Mouse (Mus musculus) cerebral cortex, adult 2 months (tissue): Measurements from ENCODE around the gene Mgrn1.

Experiments
- WGBS: fragments of 180-500 bp; shearing (Covaris S2); methylation state at CpG from one replicate; pipeline ENCODE4 v1.1.7; 2018; 5-methylcytosine and 5-hydroxymethylcytosine counted together

The Mgrn1 gene

DNA sequence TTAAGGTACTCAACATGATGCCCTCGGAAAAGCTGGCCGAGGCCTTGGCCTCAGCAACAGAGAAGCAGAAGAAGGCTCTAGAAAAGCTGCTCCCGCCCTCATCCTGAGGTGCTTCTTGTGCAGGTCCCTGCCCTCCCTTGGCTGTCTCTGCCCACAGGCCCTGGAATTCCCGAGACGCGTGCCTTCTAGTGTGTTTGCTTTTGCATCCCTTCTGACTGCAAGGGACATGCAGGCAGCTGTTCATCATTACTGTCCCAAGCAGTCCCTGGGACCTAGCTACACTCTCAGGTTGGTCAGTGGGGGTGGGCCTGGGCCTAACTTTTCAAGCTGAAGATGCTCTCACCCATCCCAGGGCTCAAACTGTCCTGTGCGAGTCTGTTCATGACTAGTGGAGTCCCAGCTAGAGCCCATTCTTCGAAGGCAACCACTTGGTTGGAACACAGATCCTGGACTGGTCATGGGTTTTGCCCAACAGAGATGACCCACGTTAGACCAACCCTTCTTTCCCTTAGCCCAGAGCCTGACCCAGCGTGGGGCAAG lies 54.3 kb downstream of the Mgrn1 start:
- 82% methylated on average over 10 of the region's 10 CpGs for WGBS

DNA sequence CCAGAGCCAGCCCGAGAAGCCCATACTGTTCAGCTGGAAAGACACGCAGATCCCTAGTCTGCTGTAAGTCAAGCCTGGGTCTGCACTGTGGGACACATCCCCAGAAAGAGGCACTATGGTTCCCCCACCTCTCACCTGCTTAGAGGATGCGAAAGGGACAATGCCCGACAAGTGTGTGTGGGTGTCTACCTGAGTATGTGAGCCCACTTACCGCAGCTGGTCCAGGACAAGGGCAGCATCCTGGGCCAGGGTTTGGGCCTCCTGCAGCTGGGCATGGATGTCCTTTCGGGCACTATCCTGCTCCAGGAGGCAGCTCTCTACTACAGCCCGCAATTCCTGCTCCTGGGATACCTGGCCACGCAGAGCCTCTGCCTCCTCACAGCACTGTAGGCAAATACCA lies 56.8 kb downstream of the Mgrn1 start:
- WGBS: 89% methylated on average over 8 of the region's 8 CpGs

DNA sequence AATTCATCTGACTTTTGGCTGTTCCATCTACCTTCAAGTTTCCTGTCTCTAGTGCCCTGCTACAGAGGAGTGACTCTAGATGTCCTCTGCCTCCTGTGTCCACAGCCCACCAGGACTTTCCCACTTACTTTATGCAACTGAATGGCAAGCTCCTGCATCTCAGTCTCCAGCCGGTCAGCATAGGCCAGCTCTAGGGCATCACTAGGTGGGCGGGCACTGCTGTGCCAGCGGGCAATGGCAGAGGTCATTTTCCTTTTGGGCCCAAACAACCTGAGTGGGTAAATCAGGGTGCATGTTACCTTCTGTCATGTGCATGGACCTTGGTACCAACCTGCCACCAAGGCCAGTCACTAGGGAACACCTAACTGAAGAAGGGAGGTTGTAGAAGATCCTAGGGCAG lies 57.4 kb downstream of the Mgrn1 start:
- WGBS: 92% methylated on average over 3 of the region's 3 CpGs

DNA sequence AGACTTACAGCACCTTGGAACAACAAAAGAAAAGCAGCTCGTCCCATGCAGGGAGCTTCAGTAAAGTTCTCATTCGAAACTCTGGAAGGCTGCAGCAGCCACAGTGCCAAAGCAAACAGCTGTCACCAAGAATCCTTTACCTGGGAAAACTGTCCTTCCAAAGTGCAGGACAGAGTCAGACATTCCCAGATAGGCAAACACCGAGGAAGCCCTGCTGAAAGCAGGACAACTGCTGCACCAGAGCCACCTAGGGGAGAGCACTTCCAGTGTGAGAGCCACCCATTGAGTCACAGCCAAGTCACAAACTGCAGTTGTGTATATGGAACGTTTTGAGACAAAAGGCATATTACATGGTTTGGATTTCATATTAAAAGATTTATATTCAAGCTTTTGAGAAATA lies 59.4 kb downstream of the Mgrn1 start:
- WGBS: 57% methylated on average over 4 of the region's 4 CpGs

DNA sequence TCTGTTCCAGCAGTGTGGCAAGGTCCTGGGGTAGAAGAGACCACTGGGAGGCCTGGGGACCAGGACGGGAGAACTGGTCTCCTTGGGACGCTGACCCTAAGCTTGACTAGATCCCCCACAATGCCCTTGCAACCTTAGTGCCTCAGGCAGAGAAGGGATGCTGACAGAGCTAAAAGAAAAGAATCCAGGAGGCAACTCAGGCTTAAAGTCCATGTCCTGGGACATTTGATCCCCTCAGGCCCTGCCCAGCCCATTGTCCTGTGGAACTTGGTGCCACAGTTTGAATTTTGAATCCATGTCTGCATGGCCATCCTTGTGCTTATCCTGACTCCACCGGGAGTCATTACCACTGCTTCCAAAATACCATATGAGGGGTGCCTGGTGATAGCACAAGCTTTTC lies 60.1 kb downstream of the Mgrn1 start:
- 91% methylated on average over 3 of the region's 3 CpGs for WGBS

DNA sequence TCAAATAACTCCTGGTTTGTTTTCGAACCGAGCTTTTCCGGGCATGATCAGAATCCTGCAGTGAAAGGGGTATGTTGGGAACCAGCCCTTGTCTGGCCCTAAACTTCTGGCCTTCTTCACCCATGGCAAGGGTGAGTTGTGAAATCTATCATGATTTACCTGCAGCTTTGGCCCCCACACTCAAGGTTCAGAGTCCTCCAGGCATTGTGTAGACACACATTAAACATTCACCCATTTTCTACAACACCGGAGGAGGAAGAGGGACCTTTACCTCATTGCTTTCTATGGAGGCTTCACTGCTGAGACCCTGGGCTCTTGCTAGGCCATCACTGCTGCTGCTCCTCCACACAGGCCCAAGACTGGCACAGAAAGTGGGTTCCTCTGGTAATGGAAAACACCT lies 61.3 kb downstream of the Mgrn1 start:
- WGBS: 61% methylated on average over 4 of the region's 4 CpGs

DNA sequence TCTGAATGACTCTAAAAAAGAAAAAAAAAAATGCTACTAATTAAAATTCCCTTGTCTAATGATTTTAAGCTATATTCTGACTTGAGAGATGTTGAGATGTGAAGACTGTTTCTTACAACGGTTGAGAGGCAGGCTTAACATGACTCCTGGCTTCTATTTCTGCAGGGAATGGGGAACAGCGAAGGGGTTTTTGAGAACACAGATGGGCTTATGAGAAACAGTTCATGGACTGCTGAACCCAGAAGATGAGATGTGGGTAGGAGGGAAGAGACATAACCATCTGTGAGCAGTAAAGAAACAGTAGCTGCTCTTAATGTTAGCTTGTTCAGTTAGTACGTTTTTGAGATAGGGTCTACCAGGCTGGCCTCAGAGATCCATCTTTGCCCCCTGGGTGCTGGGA lies 70.6 kb downstream of the Mgrn1 start:
- WGBS: 43% methylated on average over 3 of the region's 3 CpGs

DNA sequence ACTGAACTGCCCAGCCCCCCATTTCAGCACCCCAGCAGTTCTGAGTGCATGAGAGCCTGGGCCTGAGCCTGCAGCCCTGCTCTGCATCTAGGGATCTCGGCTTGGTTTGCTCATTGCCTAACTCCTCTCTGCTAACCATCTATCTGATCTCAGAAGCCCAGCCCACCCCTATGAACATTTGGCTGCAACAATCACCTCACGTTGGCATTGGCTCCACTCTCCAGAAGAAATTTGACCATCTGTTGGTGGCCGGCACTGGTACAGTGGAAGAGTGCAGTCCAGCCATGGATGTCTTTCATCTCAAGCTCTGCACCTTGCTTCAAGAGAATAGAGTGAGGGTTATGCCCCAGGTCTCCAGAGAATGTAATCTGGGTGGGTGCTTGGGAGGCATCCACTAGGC lies 71.4 kb downstream of the Mgrn1 start:
- 60% methylated on average over 3 of the region's 3 CpGs for WGBS

DNA sequence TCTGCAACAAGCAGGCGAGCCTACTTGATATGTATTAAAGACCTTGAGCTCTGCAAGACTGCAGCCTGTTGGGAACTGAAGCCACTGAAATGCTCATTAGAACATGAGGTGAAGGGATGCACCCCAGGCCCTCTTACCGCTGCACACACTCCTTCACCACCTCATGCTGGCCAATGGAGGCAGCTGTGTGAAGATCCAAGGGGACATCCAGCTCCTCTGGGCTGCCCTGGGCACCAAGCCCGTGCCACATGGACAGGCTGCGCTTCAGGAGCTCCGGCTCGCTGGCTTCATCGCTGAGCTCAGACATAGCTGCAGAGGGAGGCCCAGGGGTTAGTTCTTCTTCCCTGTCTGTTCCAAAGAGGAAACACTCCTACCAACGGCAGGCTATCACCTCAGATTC lies 74.2 kb downstream of the Mgrn1 start:
- 70% methylated on average over 8 of the region's 8 CpGs for WGBS

DNA sequence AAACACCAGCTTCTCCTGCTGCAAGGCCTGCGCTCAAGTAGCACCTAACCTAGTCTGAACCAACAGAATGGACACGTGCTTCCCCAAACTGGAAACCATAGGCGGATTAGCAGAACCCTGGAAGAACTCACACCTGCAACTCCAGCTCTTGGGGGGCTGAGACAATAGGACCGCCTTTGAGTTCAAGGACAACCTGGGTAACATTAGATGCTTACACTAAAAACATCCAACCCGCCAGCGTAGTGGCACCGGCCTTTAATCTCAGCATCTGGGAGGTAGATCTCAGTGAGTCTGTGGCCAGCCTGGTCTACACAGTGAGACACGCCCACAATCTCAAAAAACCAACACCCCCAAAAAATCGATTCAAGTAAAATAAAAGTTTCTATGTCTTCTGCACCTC lies 77.3 kb downstream of the Mgrn1 start:
- WGBS: 34% methylated on average over 9 of the region's 9 CpGs

DNA sequence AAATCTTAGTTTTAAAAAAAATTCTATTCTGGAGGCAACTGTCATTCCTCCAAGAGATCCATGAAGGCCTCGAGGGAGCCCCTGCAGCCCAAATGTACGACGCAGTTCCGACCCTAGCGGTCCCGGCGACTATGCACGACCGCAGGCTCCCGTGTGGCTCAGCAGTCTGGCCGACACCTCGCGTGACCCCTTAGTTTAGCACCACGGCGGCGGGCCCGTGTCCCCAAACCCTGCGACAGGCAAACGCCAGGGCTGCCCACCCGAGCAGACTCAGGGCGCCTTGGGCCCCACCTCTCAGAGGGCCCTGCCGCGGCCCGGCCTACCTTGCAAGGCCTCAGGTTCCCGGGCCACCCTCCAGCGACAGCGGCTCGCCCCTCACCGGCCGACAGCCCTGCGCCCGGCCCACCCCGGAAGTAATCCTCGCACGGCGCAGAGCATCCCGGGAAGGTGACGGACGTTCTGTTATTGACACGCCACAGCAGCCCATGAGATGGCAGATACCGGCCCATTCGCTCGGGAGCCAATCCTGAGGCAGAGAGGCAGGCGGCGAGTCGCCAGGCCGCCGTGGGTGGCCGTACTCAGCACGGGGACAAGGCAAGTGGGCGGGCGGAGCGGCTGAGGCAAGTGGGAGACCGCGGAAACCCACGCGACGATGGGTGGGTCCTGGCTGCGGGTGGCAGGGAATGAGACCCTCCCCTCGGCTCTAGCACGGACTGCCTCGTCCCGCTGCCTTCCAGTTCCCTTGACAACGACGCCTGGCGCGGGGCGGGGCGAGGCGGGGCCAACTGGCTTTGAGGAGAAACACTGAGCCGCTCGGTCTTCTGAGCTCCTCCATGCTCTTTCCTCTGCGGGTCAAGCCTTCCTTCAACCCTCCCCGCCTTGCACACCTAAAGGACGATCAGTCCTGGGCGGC lies 78.0 kb downstream of the Mgrn1 start, which contains the start of gene Anks3:
TSS of gene Anks3 (minus strand) at position 409 of the 913 bp plus-strand sequence.
- under 1% methylated on average over 76 of the region's 76 CpGs for WGBS

DNA sequence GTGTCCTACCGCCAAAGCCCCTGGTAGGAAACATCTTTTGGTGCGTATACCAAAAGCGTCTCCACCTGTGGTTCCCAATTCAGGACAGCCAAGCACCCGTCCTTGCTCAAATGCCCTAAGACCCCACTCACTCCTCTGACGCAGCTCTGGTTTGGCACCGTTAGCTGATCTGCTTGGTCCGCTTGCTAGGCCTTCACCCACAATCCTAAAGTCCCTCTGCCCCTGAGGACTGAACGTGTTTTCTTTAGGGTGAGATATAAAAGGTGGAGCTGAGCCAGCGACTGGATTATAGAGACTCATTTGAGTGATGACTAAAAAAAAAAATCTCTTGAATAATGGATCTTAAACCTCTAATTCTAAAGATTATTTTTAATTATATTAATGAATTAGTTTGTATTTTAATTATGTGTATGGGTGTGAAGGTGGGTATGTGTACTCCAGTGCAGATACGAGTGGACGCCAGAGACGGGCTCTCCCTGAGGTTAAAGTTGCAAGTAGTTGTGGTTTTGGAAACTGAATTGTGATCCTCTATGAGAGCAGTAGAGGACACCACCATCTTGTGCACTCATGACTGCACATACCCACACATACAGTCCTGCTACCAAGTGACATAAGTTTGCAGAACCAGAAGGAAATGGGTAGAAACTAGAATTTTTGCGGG lies 78.8 kb downstream of the Mgrn1 start:
- WGBS: 13% methylated on average over 13 of the region's 13 CpGs

DNA sequence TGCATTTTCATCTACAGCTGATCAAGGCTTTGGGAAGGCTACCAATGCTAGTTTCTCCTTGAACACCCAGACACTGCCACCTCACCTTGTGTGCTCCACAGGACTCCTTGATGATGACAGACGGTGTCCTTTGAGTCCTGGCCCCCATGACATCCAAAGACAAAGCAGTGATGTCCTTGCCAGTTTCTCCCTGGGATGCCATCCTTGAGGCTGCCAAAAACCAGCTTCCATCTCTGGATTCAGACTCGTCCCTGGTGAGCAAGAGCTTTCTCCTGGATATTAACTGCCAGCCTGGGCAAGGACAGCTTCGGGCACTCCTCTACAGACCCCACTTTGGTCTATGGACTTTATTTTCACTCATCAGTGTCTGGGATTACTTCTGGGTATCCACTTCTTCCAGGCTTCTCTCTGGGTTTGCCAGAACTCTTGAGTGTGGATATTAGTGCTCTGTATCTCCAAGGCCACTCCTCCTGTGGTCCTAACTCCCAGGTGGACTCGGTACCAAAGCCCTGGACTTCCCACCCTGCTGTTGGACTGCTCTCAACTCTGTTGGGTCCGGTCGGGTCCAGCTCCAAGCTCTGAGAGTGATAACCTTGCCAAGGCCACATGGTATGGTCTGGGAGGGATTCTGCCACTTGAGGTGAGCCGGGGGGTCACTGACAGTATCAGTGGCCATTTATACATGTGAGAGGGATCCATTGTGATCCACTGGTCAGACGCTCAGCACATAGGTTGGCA lies 79.5 kb downstream of the Mgrn1 start:
- 85% methylated on average over 8 of the region's 8 CpGs for WGBS

DNA sequence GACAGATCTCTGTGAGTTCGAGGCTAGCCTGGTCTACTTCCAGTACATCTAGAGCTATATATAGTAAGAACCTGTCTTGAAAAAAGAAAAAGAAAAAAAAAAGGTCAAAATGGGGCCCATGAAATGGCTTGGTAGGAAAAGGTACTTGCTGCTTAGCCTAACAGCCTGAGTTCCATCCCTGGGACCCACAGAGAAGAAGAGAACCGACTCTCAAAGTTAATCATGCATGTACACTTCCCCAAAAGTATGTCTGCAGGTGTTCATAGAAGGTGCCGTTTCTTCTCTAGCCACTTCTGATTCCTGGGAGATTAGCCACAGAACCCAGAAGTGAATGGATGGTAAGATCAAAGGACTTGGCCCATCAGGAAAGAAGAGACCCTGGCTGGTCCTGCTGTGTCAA lies 82.4 kb downstream of the Mgrn1 start:
- 77% methylated on average over 3 of the region's 3 CpGs for WGBS

DNA sequence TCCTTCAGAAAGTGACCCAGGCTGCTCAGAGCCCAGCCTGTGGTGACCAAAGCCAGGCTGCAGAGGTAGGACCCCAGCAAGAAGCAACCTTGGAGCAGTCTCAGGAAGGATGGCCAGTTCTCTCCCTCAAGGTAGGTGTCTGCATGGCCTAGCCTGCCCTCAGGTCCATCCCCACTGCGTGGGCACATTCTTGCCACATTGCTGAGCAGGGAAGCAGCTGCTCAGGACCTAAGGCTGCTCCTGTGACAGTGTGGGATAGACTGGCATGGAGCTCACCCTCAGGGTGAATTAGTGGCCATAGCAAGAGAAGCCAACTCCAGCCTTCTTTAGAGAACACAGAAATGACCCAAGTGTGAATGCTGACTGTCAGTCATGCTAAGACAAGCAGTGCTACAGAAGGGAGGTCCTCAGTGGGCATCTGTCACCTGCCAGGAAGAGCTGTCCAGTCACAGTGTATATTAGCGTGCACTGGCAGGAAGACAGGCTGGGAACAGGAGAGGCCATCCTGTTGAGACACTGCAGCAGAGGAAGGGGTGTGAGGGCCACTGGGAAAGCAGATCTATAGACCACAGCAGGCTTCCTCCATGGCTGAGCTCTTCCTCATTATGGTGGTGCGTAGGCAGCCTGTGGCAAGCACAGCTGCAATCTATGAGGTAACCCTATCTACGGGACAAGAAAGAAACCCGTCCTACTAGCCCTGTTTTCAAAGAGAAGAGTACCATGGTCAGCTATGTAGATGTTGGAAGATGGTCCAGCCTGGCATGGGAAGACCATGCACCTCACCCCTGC lies 83.2 kb downstream of the Mgrn1 start:
- 87% methylated on average over 5 of the region's 5 CpGs for WGBS

DNA sequence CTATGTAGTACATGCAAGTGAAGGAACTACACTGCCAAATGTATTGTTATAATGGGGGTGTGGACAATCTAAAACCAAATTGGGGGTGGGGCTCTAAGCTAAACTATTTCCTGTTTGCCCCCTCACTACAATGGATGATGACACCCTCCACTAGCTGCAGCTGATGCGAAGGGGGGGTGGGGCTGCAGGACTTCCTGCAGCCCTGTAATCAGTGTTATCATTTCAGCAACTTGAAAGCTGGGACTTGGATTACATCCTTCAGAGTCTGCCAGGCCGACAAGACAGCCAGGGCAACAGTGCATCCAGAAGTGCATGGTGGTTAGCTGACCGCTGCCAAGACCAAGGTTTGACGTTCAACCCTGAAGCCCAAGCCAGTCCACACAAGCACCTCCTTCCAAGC lies 85.6 kb downstream of the Mgrn1 start:
- 82% methylated on average over 4 of the region's 4 CpGs for WGBS

DNA sequence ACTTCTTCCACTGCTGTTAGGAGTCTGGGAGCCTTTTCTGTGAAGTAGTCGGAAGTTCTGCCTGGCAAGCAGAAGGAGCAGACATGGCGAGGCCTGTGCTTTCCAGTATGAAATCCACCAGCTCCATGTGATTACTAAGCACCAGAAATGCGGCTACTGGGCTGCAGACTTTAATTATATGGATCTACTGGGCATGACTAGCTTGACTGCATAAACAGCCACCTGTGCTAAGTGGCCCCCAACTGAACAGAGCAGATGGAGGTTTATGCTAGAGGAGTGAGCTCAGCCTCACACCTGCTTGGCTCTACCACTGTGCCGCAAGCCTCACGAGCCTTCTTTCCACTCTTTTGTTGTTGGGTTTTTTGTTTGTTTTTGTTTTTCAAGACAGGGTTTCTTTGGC lies 88.5 kb downstream of the Mgrn1 start:
- WGBS: 69% methylated on average over 5 of the region's 5 CpGs

DNA sequence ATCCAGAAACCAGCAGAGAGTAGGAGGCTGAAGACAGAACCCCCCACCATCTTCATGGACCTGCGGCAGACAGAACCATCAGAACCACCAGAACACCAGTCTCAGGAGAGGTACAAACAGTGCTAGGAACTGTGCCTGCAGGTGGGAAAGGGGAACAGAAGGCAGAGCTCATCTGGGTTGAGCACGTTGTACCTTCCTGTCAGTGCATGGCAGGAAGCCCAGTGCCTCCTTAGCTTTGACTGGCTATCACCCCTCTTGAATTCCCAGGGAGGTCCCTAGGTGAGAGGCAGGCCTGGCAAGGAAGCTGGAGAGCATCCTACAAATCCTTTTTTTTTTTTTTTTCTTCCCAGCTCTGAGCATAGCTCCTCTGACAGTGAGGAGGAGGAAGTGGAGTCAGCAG lies 90.1 kb downstream of the Mgrn1 start:
- WGBS: 36% methylated on average over 2 of the region's 2 CpGs

DNA sequence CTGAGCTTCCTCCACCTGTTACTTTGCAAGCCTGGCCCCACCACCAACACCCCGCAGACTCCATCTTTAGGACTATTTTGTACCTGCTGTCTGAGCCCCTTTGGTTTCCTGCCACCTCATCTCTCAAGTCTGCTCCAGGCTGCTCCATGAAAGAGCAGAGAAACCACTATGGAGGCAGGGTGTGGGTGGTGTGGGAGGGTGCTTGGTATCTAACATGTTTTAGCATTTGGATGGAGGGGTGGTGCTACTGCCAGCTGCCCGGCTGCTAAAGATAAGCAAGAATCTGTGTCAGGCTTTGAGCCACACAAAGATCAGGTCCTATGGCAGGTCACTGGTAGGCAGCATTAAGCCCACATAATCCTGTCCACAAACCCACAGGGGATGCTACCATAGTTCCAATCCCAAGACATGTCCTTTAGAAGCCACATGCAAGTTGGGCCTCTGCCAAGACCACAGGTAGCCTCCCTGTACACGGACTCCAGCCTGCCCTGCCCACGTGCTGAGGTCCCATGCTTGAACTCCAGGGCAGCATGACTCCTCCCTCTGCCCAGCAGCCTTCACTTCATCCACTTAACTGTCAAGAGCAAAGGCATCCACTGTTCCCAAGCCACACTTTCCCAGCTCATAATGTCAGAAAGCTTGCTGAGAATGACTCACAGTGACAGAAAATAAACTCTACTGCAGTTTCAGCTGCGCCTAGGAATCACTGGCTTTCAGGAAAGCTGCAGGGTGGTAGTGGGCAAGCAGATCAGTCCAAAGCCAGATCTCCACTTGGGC lies 92.4 kb downstream of the Mgrn1 start:
- WGBS: 36% methylated on average over 5 of the region's 5 CpGs

DNA sequence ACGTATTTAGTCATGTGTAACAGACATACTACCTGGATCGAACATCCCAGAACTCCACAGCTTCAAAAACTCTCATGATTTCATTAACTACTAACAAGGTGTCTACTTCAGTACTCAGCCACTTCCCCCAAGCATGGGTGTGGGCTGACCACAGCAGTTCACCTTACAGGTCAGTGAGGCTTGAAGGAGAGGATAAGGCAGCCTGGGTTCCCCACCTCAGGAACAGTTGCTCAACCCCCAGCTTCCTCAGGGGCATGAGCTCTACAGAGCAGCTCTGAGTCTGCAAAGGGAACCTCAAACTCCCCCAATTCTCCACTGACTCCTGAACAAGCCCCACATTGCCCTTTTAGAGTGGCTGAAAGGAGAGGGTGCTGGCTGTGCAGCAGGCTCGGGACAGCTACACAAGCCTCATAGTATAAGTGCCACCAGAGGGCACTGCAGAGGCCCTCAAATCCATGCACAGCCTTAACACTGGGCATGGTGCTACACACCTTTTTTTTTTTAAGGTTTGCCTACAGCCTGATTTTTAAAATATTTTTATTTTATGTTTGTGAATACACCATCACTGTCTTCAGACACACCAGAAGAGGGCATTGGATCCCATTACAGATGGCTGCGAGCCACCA lies 93.8 kb downstream of the Mgrn1 start:
- 79% methylated on average over 4 of the region's 4 CpGs for WGBS
